Mouse (Mus musculus) lung, postnatal 36 days (tissue): ENCODE measurements around the gene Nxpe4.
A peak's percentile ranks its signal among the peaks of the same experiment; 100 is the strongest.
"Not testable (repeated sequence)": the region's sequence is repeated elsewhere in the genome, so short reads cannot be mapped to it uniquely, and the experiment has no call there.

Experiments
- DNase-seq: peaks from one replicate; pipeline ENCODE4 v3.0.0; 2022; ENCODE audit warnings: mixed read lengths

The Nxpe4 gene

GRCm38 (mm10) chr9:48161505-48162192 lies at the start of gene Nxpe4:
Gene Nxpe4, plus strand, starts transcription at chr9:48162023.
- DNase-seq = peak; percentile 75

DNA sequence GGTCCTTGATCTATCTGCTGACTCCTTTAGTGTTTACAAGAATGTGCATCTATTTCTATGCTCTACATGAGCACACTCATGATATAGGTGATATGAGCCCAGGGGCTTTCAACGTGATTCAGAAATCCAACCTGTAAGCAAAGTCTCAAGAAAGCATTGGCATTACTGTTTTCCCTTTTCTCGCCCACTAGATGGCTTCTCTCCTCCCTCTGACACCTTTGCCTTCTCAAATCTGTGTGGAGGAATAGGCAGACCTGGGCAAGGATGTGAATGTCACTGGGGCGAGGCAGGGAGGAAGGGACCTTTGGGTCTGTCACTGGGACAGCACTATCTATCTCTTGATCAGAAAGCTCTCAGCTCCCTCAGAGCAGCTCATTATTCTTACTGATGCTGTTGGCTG lies 35.0 kb upstream of the Nxpe4 start:
- DNase-seq = no peak

DNA sequence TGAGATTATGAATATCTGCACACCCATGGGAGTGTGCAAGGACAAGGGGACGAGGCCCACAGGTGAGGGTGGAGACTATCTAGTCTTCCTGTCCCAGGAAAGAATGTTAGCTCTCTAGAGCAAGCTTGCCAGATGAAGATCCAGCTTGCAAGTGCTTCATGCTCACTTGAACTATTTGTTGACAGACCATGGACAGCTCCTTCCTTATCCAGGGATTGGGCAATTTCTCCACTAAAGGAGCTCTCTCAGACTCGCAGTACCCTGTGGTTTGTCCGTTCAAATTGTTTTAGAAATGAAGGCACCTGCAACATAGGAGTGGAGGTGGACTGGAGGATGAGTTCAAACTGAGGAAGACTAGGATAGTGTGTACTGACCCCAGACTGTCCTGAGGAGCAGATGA lies 24.3 kb upstream of the Nxpe4 start:
- DNase-seq = no peak

GRCm38 (mm10) chr9:48140485-48141411 lies 21.1 kb upstream of the Nxpe4 start:
- DNase-seq = no peak

DNA sequence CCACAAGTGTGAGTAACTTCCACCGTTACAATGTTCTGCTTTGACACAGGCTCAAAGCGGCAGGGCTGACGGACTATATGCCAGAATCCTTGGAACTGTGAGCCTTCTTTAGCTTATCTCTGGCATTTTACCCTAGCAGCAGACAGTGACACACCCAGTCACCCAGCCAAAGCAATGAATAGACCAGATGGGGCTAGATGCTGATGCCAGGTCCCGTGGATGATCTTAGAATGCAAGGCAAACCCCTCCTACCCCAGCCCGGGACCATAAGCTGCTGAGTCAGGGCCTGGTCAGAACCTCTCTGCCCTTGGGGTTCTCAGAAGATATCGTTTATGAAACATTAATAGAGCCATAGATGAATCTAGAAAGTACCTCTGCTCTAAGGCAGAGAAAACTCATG lies 19.2 kb upstream of the Nxpe4 start:
- no peak for DNase-seq

GRCm38 (mm10) chr9:48146761-48147160 lies 15.1 kb upstream of the Nxpe4 start:
- no peak for DNase-seq

DNA sequence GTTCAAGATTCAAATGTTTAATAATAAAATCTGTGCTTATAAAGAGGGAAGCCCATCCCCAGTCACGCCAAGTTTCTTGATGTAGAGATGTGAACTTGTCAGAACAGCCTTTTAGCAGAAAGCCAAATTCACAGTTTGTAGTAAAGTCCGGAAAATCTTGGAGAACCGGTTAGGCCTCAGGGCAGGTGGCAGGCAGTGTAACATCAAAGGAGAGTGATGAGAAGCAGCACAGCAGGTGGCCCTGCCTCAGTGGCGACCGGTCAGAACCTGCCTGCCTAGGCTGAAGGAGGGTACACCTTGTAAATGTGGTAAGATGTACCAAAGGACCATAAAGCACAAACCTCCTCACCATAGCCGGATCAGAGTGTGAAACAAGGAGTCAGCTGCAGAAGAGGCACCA lies 4.7 kb downstream of the Nxpe4 start:
- DNase-seq = not testable (repeated sequence)

DNA sequence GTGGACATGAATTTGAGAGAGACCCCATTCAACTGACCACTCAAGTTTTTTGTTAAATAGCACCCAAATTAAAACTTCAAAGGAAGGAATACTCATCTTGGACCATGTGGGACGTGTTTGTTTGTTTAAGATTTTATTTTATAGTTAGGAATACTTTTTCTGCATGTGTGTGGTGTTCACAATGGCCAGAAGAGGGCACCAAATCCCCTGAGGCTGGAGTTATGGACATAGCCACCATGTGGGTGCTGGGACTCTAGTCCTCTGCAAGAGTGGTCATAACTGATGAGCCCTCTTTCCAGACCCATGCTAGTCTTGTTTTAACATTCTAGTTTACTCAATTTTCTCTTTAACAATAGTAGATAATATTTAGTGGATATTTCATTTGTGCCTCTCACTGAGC lies 14.9 kb downstream of the Nxpe4 start:
- peak; percentile 6 for DNase-seq

DNA sequence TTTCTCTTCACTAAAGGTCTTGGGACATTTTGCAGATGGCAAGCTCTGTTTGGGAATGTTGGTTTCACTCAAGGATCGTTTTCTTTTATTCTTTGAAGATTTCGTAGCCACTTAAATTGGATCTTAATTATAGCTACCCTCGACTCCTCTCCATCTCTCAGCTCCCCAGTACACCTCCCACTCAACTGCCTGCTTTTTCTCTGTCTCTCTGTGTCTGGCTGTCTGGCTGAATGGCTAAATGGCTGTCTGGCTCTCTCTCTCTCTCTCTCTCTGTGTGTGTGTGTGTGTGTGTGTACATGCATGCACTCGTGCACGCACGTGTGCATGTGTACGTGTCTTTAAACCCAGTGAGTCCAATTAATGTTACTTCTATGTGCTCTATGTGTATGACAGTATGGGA lies 19.5 kb downstream of the Nxpe4 start:
- DNase-seq = no peak

DNA sequence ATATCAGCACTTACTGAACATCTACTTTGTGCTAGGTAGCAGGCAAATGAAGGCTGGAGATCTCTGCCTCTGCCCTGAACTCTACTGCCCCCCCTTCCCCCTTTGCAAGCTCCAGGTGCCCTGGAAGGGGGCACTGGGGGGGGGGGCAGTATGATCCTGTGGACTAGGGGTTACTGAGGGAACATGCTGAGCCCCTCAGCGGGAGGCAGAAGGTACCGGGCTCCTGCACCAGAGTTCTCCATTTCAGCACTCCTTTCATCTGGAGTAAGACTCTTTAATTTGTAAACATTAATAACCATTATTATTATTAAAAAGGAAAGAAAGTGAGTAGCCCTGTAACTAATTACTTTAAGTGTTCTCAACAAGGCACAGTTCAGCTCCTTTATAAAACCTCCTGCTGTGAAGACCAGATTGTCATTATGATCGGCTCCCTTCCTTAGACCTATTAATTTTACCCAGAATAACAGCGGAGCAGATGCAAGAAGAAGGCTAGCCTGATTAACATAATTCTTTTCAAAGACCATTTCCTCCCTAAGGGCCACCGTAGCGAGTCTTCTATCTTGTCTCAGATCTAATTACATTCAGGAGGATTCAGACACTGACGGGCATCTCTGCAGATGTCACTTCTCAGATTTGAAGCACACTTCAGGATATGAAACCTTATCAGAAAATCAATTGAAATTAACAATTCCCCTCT lies 21.0 kb downstream of the Nxpe4 start:
- no peak for DNase-seq

DNA sequence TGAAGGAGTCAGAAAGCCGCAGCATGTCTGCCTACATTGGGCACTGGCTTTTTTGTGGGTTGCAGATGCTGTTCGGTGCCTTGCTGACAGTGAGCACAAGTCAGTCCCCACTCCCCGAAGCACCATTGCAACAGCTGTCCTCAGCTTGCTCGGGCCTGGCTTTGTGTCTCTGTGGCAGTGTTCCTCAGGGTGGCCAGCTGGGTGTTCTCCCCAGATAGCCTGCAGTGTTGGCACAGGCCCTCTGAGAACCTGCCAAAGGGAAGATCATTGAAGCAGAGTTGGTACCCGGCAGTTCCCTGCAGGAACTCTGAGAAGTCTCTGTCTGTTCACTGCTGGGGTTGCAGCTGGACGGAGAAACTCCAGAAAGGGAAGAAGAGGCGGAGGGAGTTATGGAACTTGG lies 22.5 kb downstream of the Nxpe4 start:
- peak; percentile 48 for DNase-seq

DNA sequence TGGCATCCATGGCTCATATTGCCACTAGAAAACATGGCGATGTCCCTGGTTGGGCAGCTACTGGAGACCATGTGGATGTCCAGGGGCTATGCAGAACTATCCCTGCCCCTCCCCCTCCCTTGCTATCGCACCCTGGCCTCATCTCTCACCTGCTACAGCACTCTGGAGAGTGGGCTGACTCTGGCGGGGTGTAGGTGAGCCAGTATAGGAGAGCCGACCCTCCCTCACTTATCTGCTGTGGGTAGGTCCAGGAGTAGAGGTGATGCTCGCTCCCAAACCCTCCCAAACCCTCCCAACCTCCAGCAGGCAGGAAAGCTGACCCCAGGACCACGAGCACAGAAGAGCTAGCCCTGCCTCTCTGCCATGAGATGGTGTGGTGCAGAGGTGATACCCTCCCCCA lies 27.0 kb downstream of the Nxpe4 start:
- DNase-seq = no peak

GRCm38 (mm10) chr9:48197458-48197884 lies 35.6 kb downstream of the Nxpe4 start:
- DNase-seq = no peak

GRCm38 (mm10) chr9:48210970-48211369 lies 49.1 kb downstream of the Nxpe4 start:
- no peak for DNase-seq

- no peak for DNase-seq
Observed at GRCm38 (mm10) chr9:48211912-48212311, 50.1 kb downstream of the Nxpe4 start.

DNA sequence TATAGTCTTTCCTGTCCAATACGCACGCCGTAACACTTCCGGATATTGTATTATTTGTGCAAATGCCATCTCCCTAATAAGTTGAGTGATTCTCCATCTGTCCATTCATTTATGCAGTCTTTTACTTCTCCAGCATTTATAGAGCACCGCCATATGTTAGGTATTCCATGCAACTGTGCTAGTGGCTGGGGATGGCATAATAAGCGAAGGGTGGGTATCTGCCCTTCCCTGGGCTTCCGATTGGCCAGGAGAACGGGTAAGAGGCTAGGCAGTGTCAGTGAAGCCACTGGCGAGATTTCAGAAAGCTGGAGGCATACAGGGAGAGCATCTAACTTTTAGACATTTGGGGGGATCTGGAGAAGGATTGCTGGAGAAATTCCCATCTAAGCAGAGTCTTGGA lies 52.9 kb downstream of the Nxpe4 start:
- DNase-seq = no peak

GRCm38 (mm10) chr9:48216091-48217001 lies 54.5 kb downstream of the Nxpe4 start:
- DNase-seq = no peak

GRCm38 (mm10) chr9:48230706-48231105 lies 68.9 kb downstream of the Nxpe4 start:
- DNase-seq = no peak

DNA sequence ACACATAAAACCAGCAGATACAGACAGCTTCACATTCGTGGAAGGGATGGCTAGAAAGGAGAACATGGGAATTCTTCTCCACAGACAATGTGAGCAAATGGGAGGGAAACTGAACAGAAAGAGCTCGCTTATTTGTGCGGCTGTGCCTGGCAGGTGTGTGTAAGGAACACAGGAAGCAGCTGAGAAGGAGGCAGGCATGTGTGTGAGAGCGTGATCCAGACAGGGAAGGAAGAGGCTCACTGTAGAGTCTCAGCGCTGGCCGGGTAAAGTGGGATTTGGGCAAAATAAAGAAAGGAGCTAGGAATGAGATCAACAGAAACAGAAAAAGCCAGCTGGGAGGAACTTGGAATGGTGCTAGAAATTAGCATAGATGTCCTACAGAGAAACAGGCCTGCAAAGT lies 74.6 kb downstream of the Nxpe4 start:
- no peak for DNase-seq

DNA sequence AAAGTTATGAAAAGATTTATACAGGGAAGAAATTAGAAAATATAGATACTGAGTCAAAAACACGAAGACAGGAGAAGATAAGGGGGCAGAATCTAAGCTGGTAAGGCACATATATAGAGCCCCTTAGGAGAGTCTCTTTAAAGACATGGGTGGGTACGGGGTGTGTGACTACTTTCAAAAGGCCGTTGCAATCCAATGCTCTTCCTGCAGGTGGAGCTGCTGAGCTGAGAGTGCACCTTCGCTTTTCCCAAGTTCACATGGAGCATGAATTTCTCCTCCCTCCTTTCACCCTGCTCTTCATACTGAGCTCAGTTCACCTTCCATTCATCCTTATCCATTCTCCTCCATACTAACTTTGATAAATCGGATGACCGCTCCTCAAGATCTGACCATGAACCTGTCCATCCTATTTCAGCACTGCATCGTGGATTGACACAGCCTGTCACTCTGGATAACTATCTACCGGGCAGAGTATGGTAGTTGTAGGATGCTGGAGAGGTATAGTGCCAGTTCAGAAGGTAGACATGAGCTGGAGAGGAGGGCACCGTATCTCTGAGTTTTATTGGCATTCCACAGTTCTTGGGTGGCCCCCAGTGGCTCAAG lies 76.4 kb downstream of the Nxpe4 start:
- peak; percentile 64 for DNase-seq

- no peak for DNase-seq
Observed at GRCm38 (mm10) chr9:48239461-48239860, 77.6 kb downstream of the Nxpe4 start.

- DNase-seq = no peak
Observed at GRCm38 (mm10) chr9:48240431-48240830, 78.6 kb downstream of the Nxpe4 start.
